ENCODE assay signal across 11 mouse cellular contexts in genomic region chr13:16008348-16008747, GRCm38 (mm10).
"Had no signal": no experiment of that assay in that cellular context is flagged by ENCODE, and none has a peak within 500 bp of the region (broad histone marks: within the 10 kb centered on the region; RNA-seq: fewer than 3 reads in every experiment).

No protein-coding gene starts in this region.

- H3K4me1 ChIP-seq: midbrain, embryonic 12.5 days; stomach, embryonic 15.5 days had no signal

- H3K9me3 ChIP-seq: limb, embryonic 12.5 days; midbrain, embryonic 12.5 days; stomach, embryonic 15.5 days had no signal

- DNase-seq: kidney, adult 18-20 months; kidney, postnatal 10 days; layer of hippocampus, adult 9-11 months; layer of hippocampus, postnatal 36 days; lung, adult 18-20 months; thymus, adult 2 months; thymus, postnatal 25 days had no signal

- H3K4me2 ChIP-seq: limb, embryonic 12.5 days; midbrain, embryonic 12.5 days; stomach, embryonic 15.5 days had no signal

- H3K27ac ChIP-seq: hindbrain, postnatal 0 days; limb, embryonic 12.5 days; midbrain, embryonic 12.5 days; stomach, embryonic 15.5 days had no signal

- H3K4me3 ChIP-seq: limb, embryonic 12.5 days; midbrain, embryonic 12.5 days; stomach, embryonic 15.5 days had no signal

- H3K9ac ChIP-seq: limb, embryonic 12.5 days; midbrain, embryonic 12.5 days; stomach, embryonic 15.5 days had no signal

- H3K27me3 ChIP-seq: limb, embryonic 12.5 days; stomach, embryonic 15.5 days had no signal

- H3K36me3 ChIP-seq: limb, embryonic 12.5 days; midbrain, embryonic 12.5 days; stomach, embryonic 15.5 days had no signal

- ATAC-seq: hindbrain, postnatal 0 days had no signal
